ENCODE assay signal across 8 mouse cellular contexts in genomic region chr4:56001312-56001731, GRCm38 (mm10).
DNase-seq lines count a peak whose midpoint lies in the region; ATAC-seq lines count a peak whose summit lies in the region.
"Had no signal": no experiment of that assay in that cellular context is flagged by ENCODE, and none has a peak within 500 bp of the region (broad histone marks: within the 10 kb centered on the region; RNA-seq: fewer than 3 reads in every experiment).

No protein-coding gene starts in this region.

- no peaks in the 10 kb centered on the region for H3K36me3 ChIP-seq in hindbrain, embryonic 12.5 days
- no peaks in the 10 kb centered on the region for H3K36me3 ChIP-seq in hindbrain, embryonic 10.5 days
- no peaks in the 10 kb centered on the region for H3K36me3 ChIP-seq in neural tube, embryonic 14.5 days (ENCODE audit: control insufficient read depth, insufficient read depth, low read length)
- H3K36me3 ChIP-seq in stomach, embryonic 16.5 days (ENCODE audit: control insufficient read depth, insufficient read depth, low read length), result no peaks in the 10 kb centered on the region
- no peaks in the 10 kb centered on the region for H3K36me3 ChIP-seq in liver, embryonic 12.5 days

- peak; percentile 71 for ATAC-seq in hindbrain, embryonic 12.5 days (ENCODE audit: low FRiP score)
- peak; percentile 60; the same call in 1 of the 2 replicates for ATAC-seq in neural tube, embryonic 14.5 days (ENCODE audit: low read depth)
- peak; percentile 44; the same call in 1 of the 2 replicates for ATAC-seq in stomach, embryonic 16.5 days (ENCODE audit: insufficient read depth, low FRiP score)
- ATAC-seq in liver, embryonic 12.5 days, result no peak

- no peak for DNase-seq in hindbrain, embryonic 10.5 days (ENCODE audit: low spot score)
- no peak for DNase-seq in neural tube, embryonic 10.5 days (ENCODE audit: extremely low spot score, low spot score)
- peak; percentile 27 to 41 for DNase-seq in heart, postnatal 14 days

- H3K9ac ChIP-seq in hindbrain, embryonic 12.5 days, result no peak overlapping the region
- no peak overlapping the region for H3K9ac ChIP-seq in neural tube, embryonic 14.5 days (replicated peaks; ENCODE audit: low read depth, low read length)
- no peak overlapping the region for H3K9ac ChIP-seq in stomach, embryonic 16.5 days (ENCODE audit: low read length)
- no peak overlapping the region for H3K9ac ChIP-seq in liver, embryonic 12.5 days

- no peak overlapping the region for H3K4me2 ChIP-seq in hindbrain, embryonic 12.5 days (replicated peaks)
- no peak overlapping the region for H3K4me2 ChIP-seq in neural tube, embryonic 14.5 days (ENCODE audit: low read depth, low read length)
- no peak overlapping the region for H3K4me2 ChIP-seq in stomach, embryonic 16.5 days (ENCODE audit: low read depth, low read length)
- H3K4me2 ChIP-seq in liver, embryonic 12.5 days, result no peak overlapping the region

- intact Hi-C loops in heart, postnatal 14 days (cut with DNase I), result no loop called here

- no peak overlapping the region for H3K27ac ChIP-seq in hindbrain, embryonic 12.5 days
- H3K27ac ChIP-seq in hindbrain, embryonic 10.5 days, result no peak overlapping the region
- no peak overlapping the region for H3K27ac ChIP-seq in neural tube, embryonic 14.5 days (ENCODE audit: low read depth, low read length)
- peak overlapping the region; percentile 61 for H3K27ac ChIP-seq in stomach, embryonic 16.5 days (ENCODE audit: low read length)
- H3K27ac ChIP-seq in liver, embryonic 12.5 days, result no peak overlapping the region

- no peaks in the 10 kb centered on the region for H3K9me3 ChIP-seq in hindbrain, embryonic 12.5 days (replicated peaks)
- no peaks in the 10 kb centered on the region for H3K9me3 ChIP-seq in hindbrain, embryonic 10.5 days
- H3K9me3 ChIP-seq in neural tube, embryonic 14.5 days (ENCODE audit: control insufficient read depth, low read length), result no peaks in the 10 kb centered on the region
- no peaks in the 10 kb centered on the region for H3K9me3 ChIP-seq in stomach, embryonic 16.5 days (replicated peaks; ENCODE audit: control insufficient read depth, low read length)
- H3K9me3 ChIP-seq in liver, embryonic 12.5 days (replicated peaks), result no peaks in the 10 kb centered on the region

- WGBS in hindbrain, embryonic 12.5 days, result 67% methylated on average over 3 of the region's 3 CpGs
- 81% methylated on average over 3 of the region's 3 CpGs for WGBS in hindbrain, embryonic 10.5 days
- WGBS in neural tube, embryonic 14.5 days, result 55% methylated on average over 3 of the region's 3 CpGs
- 65% methylated on average over 3 of the region's 3 CpGs for WGBS in stomach, embryonic 16.5 days
- 68% methylated on average over 3 of the region's 3 CpGs for WGBS in liver, embryonic 12.5 days (ENCODE audit: insufficient replicate concordance)

- H3K4me3 ChIP-seq in hindbrain, embryonic 12.5 days, result no peak overlapping the region
- H3K4me3 ChIP-seq in hindbrain, embryonic 10.5 days, result no peak overlapping the region
- H3K4me3 ChIP-seq in neural tube, embryonic 14.5 days (ENCODE audit: low read depth, low read length), result no peak overlapping the region
- H3K4me3 ChIP-seq in stomach, embryonic 16.5 days (replicated peaks; ENCODE audit: low read length), result no peak overlapping the region
- H3K4me3 ChIP-seq in liver, embryonic 12.5 days, result no peak overlapping the region
- H3K4me3 ChIP-seq: megakaryocyte, embryonic 14.5 days had no signal

- no peaks in the 10 kb centered on the region for H3K27me3 ChIP-seq in hindbrain, embryonic 12.5 days
- no peaks in the 10 kb centered on the region for H3K27me3 ChIP-seq in hindbrain, embryonic 10.5 days (ENCODE audit: insufficient read depth, poor library complexity, severe bottlenecking)
- H3K27me3 ChIP-seq in neural tube, embryonic 14.5 days (ENCODE audit: control insufficient read depth, insufficient read depth, low read length), result no peaks in the 10 kb centered on the region
- H3K27me3 ChIP-seq in stomach, embryonic 16.5 days (ENCODE audit: control insufficient read depth, insufficient read depth, low read length), result no peaks in the 10 kb centered on the region
- no peaks in the 10 kb centered on the region for H3K27me3 ChIP-seq in liver, embryonic 12.5 days (replicated peaks)
- H3K27me3 ChIP-seq: megakaryocyte, embryonic 14.5 days had no signal

- no peaks in the 10 kb centered on the region for H3K4me1 ChIP-seq in hindbrain, embryonic 12.5 days
- H3K4me1 ChIP-seq in hindbrain, embryonic 10.5 days (replicated peaks), result no peaks in the 10 kb centered on the region
- H3K4me1 ChIP-seq in neural tube, embryonic 14.5 days (ENCODE audit: control insufficient read depth, insufficient read depth, low read length), result no peaks in the 10 kb centered on the region
- H3K4me1 ChIP-seq in stomach, embryonic 16.5 days (ENCODE audit: control insufficient read depth, insufficient read depth, low read length), result 0 out of 2 replicates have a peak, but pooled peaks cover 4% of the 10 kb centered on the region
- no peaks in the 10 kb centered on the region for H3K4me1 ChIP-seq in liver, embryonic 12.5 days
- H3K4me1 ChIP-seq: megakaryocyte, embryonic 14.5 days had no signal

Comparison
In these comparisons a context has a peak if more than half of its experiments do, and no peak if none do; other contexts are left out.
1. DNase-seq: peak in heart, postnatal 14 days (2 of 2); none in hindbrain, embryonic 10.5 days (single experiment) and neural tube, embryonic 10.5 days (single experiment).